Mouse (Mus musculus) forebrain, postnatal 0 days (tissue): ENCODE results near the gene Tenm4. TPM values are rescaled to one million over a fixed set of nuclear protein-coding genes. Genes with fewer than 3 reads are reported as not detected.

Experiments used
- ATAC-seq: fragments of 200-750 bp; cut with Nextera tagmentation; 2 replicates; pipeline ENCODE4 v1.8.0; 2017; ENCODE audit warnings: mild to moderate bottlenecking, moderate library complexity
- DNase-seq: peaks from one replicate; pipeline ENCODE4 v3.0.0-alpha.2; 2015
- H3K27ac ChIP-seq: fragments of 300-500 bp; sonication (generic); 2 replicates; pipeline ENCODE4 v1.5.1; 2014; ENCODE audit warnings: low read depth, mild to moderate bottlenecking, antibody characterized with exemption, low read length, moderate library complexity, mixed read lengths
- H3K27me3 ChIP-seq: fragments of 300-500 bp; sonication (generic); 2 replicates; pipeline ENCODE4 v1.6.1; 2014; ENCODE audit warnings: mild to moderate bottlenecking, low read length, mixed read lengths; ENCODE audit not compliant: insufficient read depth
- H3K36me3 ChIP-seq: fragments of 300-500 bp; sonication (generic); 2 replicates; pipeline ENCODE4 v1.6.1; 2014; ENCODE audit warnings: mild to moderate bottlenecking, moderate library complexity; ENCODE audit not compliant: insufficient read depth
- H3K4me1 ChIP-seq: fragments of 300-500 bp; sonication (generic); 2 replicates; pipeline ENCODE4 v1.6.1; 2014; ENCODE audit warnings: antibody characterized with exemption; ENCODE audit not compliant: insufficient read depth
- H3K4me2 ChIP-seq: fragments of 300-500 bp; sonication (generic); 2 replicates; pipeline ENCODE4 v1.6.1; 2014; ENCODE audit warnings: low read depth, mild to moderate bottlenecking, moderate library complexity
- H3K4me3 ChIP-seq: fragments of 300-500 bp; sonication (generic); 2 replicates; pipeline ENCODE4 v1.5.1; 2014; ENCODE audit warnings: low read depth, low read length, mixed read lengths
- H3K9ac ChIP-seq: fragments of 300-500 bp; sonication (generic); 2 replicates; pipeline ENCODE4 v1.6.1; 2014; ENCODE audit warnings: mild to moderate bottlenecking
- H3K9me3 ChIP-seq: fragments of 300-500 bp; sonication (generic); 2 replicates; pipeline ENCODE4 v1.6.1; 2016; ENCODE audit warnings: low read length
- CTCF ChIP-seq: sonication (generic); IDR thresholded peaks from 2 replicates; pipeline ENCODE4 v1.5.1; 2016; ENCODE audit warnings: antibody characterized with exemption, control low read depth, low read depth
- WGBS: fragments of 180-500 bp; shearing (Covaris S2); extraction: QIAGEN DNeasy Blood & Tissue Kit; methylation state at CpG from one replicate; pipeline ENCODE4 v1.1.7; 2014; 5-methylcytosine and 5-hydroxymethylcytosine counted together
- microRNA counts: library from miRNA; unstranded; fragments of <30 nt; microRNA quantifications from one replicate; lab custom pipeline; 2015
- microRNA-seq, 2 experiments: library from miRNA; unstranded; fragments of <30 nt; microRNA quantifications; one replicate each; pipeline ENCODE4; 2016
- polyA plus RNA-seq: library from polyadenylated mRNA; unstranded; fragments of >200 nt; fragmentation: Nextera tagmentation; extraction: Ambion mirVana; gene quantifications from 2 replicates; pipeline ENCODE4 v1.2.1, GENCODE M21; 2015
- total RNA-seq: library from RNA; depleted of rRNA; stranded (reverse); fragments of >200 nt; gene quantifications from 2 replicates; pipeline ENCODE4 v1.2.3, GENCODE M21; 2014

Tenm4 gene
- total and polyA plus RNA-seq, 2 experiments from 2014 or later, result 50.6 to 69.5 TPM

DNA sequence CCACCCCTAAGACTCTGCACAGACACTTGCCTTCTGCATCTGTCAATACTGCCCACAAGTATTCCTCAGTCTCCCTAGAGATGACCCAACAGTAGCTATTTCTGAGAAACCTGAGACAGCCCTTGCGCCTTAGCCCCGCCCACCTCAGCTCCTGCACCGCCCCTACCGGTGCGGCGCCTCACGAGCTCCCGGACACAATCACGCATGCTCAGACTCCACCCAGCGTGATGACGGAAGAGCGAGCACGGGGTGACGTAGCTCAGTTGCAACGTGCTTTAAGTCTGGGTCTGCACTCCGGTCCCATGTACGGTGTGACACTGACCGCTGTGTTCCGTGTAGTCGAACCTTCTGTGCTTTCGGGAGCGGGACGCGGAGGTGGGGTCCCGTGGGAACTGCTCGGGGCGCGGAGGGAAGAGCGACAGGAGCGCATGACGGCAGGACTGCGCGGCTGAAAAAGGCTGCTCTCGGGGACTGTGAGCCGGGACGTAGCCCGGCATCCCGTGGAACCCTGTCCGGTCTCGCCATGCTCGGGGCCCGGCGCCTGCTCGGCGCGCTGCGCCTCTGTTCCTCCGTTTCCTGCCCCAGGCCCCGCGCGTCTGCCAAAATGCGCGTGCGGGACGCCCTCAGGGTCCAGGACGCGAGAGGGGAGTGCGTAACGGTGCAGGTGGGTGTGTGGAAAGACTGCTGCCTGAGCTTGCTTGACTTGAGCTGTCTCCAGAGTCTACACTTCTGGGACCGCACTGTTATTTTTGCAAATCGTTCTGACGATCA is 780.4 kb downstream of the Tenm4 start, which contains the start of gene Nars2:
TSS of gene Nars2 (plus strand) at position 225 of the 771 bp plus-strand sequence.
- Histone ChIP-seq H3K9me3 (no peaks in the 10 kb centered on the region), H3K27ac (peak within 1 kb of the TSS; percentile 88), H3K9ac (peak within 1 kb of the TSS; percentile 76), H3K27me3 (no peaks in the 10 kb centered on the region), H3K4me3 (peak within 1 kb of the TSS; percentile 83), H3K4me1 (peaks cover 10% of the 10 kb centered on the region), H3K4me2 (peak within 1 kb of the TSS; percentile 87), H3K36me3 (no peaks in the 10 kb centered on the region)
- under 1% methylated on average over 62 of the region's 62 CpGs for WGBS
- peak; percentile 100 for ATAC-seq
- DNase-seq, result peak; percentile 98
- peak; percentile 74 for TF ChIP-seq CTCF

DNA sequence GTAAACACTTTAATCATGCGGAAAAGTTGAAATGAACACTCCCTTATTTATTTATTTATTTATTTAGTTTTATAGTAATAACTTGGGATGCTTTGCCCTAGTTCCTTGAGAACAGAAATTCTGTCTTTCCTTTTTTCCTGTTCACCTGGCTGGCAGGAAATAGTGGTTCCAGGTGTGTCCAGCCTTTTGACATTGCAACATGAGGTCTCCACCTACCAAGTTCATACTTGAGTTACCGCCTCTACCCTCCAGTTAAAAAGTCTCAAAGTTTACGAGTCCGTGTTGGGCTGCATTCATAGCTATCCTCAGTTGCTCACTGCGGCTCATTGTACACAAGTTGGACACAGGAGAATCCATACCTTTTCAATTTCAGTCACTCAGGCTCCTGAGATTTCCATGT is 781.0 kb downstream of the Tenm4 start:
- Histone ChIP-seq H3K9me3 (no peaks in the 10 kb centered on the region), H3K4me3 (peak overlapping the region; percentile 83), H3K9ac (peak overlapping the region; percentile 76; the same call in 1 of the 2 replicates), H3K36me3 (peaks cover 2% of the 10 kb centered on the region; the same call in 1 of the 2 replicates), H3K4me2 (peak overlapping the region; percentile 87), H3K4me1 (peaks cover 10% of the 10 kb centered on the region), H3K27ac (no peak overlapping the region), H3K27me3 (no peaks in the 10 kb centered on the region)
- TF ChIP-seq CTCF, result no peak
- DNase-seq (no peak), ATAC-seq (no peak)
- WGBS, result 29% methylated on average over 5 of the region's 5 CpGs

DNA sequence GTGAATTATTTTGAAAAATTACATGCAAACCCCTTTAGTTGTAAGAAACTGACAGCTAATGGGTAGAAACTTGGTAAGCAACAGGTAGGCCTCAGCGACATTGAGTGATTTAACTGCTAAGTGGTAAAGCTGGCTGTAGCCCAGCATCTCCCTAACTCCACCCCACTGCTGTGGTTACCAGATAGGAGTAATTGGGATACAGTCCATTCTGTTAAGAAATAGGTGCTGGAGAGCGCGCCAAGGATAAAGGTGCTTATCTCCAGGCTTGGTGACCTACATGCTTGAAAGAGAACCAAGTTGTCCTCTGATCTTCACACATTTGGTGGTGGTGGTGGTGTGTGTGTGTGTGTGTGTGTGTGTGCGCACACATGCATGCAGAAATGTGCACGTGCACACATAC is 788.1 kb downstream of the Tenm4 start:
- Histone ChIP-seq H3K4me2 (no peak overlapping the region), H3K27ac (no peak overlapping the region), H3K4me3 (no peak overlapping the region), H3K36me3 (peaks cover 21% of the 10 kb centered on the region; the same call in 1 of the 2 replicates), H3K9ac (no peak overlapping the region), H3K27me3 (no peaks in the 10 kb centered on the region), H3K4me1 (0 out of 2 replicates have a peak, but pooled peaks cover 4% of the 10 kb centered on the region), H3K9me3 (no peaks in the 10 kb centered on the region)
- no peak for TF ChIP-seq CTCF
- ATAC-seq (no peak), DNase-seq (no peak)
- 95% methylated on average over 5 of the region's 5 CpGs for WGBS

MicroRNAs encoded within 50 kb of the gene (microRNA counts, 519-probe panel; counts per million panel counts)
- microRNA mmu-miR-708 (lab: Ali Mortazavi, UCI), result 3,672 counts per million, percentile 38 among the panel's probes with 10 or more counts

Small RNA genes within 50 kb of the gene (microRNA-seq; reads per million reads assigned to microRNA genes)
- 0 reads per million in 2 experiments for gene Mir6394
- 6,137 to 7,596 reads per million in 2 experiments for gene Mir708
